Mouse (Mus musculus) heart, adult 2 months (tissue): ENCODE data around the gene Nxph3. TPM values are rescaled to one million over a fixed set of nuclear protein-coding genes. Genes with fewer than 3 reads are reported as not detected.

Experiments
- DNase-seq, 2 experiments: peaks; one replicate each; pipeline ENCODE4 v3.0.0; 2021
- H3K27ac ChIP-seq: fragments of 200-600 bp; 2 replicates; pipeline ENCODE4 v1.8.1; 2022
- H3K27me3 ChIP-seq: fragments of 200-500 bp; 2 replicates; pipeline ENCODE4 v1.6.1; 2012; ENCODE audit warnings: mild to moderate bottlenecking, low read length, inconsistent platforms, mixed read lengths; ENCODE audit not compliant: control insufficient read depth, insufficient read depth
- H3K36me3 ChIP-seq: fragments of 200-500 bp; 2 replicates; pipeline ENCODE4 v1.6.1; 2012; ENCODE audit warnings: low read length, inconsistent platforms; ENCODE audit not compliant: control insufficient read depth, insufficient read depth
- H3K4me1 ChIP-seq: fragments of 200-500 bp; 2 replicates; pipeline ENCODE4 v1.6.1; 2011; ENCODE audit warnings: low read length; ENCODE audit not compliant: control insufficient read depth, insufficient read depth
- H3K4me3 ChIP-seq: fragments of 200-600 bp; 2 replicates; pipeline ENCODE4 v1.8.1; 2022
- H3K79me2 ChIP-seq: fragments of 200-500 bp; replicated peaks from 2 replicates; pipeline ENCODE4 v1.6.1; 2012; ENCODE audit warnings: mild to moderate bottlenecking, inconsistent platforms, low read length, moderate library complexity, mixed read lengths; ENCODE audit not compliant: control insufficient read depth, insufficient read depth
- H3K9ac ChIP-seq: fragments of 200-500 bp; 2 replicates; pipeline ENCODE4 v1.6.1; 2012; ENCODE audit warnings: low read depth, mild to moderate bottlenecking, control low read depth, inconsistent platforms, low read length, mixed read lengths
- CTCF ChIP-seq: fragments of 200-600 bp; IDR thresholded peaks from 2 replicates; pipeline ENCODE4 v1.8.1; 2022; ENCODE audit warnings: antibody characterized with exemption, mild to moderate bottlenecking, moderate library complexity
- EP300 ChIP-seq: fragments of 200-500 bp; IDR thresholded peaks from 2 replicates; pipeline ENCODE4 v1.6.1; 2011; ENCODE audit warnings: low read depth, low read length, control low read depth; ENCODE audit not compliant: insufficient read depth
- POLR2A ChIP-seq: fragments of 200-500 bp; IDR thresholded peaks from 2 replicates; pipeline ENCODE4 v1.6.1; 2011; ENCODE audit warnings: mild to moderate bottlenecking, low read depth, low read length, control low read depth; ENCODE audit not compliant: insufficient read depth
- WGBS: fragments of 180-500 bp; shearing (Covaris S2); methylation state at CpG from one replicate; pipeline ENCODE4 v1.1.7; 2018; 5-methylcytosine and 5-hydroxymethylcytosine counted together
- intact Hi-C: fragments of 180-260 bp; cut with DNase I; formaldehyde crosslinking; loops from one replicate; pipeline ENCODE4 v1.15.1; 2025
- polyA plus RNA-seq: library from polyadenylated mRNA; depleted of rRNA; stranded (reverse); fragments of >200 nt; gene quantifications from 2 replicates; pipeline ENCODE4 v1.2.3, GENCODE M21; 2012
- total RNA-seq, 2 experiments: library from RNA; stranded (reverse); gene quantifications; 2 replicates each; pipeline ENCODE4 v1.2.3; 2021

Nxph3 gene
- total and polyA plus RNA-seq, 3 experiments = 0.55 to 0.73 (median 0.57) TPM

DNA sequence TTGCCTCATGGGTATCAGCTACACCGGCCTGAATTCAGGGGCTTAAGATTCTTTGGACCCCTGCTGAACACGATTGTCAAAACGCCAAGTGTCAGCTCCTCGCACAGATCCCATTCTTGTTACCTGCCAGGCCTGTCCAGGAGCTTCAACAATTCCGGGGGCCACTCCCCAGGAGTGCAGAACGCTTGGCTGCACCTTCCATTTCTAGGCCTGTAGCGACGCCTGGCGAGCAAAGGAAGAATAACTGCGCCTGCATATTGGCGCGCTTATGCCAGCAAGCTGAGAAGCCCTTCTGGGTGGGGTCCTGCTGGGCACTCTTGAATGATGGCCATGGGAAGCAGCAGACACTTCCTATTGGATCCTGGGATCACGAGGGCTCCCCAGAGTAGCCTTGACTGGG lies 7.2 kb upstream of the Nxph3 start:
- no peak overlapping the region for H3K27ac ChIP-seq
- no peaks in the 10 kb centered on the region for H3K36me3 ChIP-seq
- peak; percentile 75 to 84 for DNase-seq
- TF ChIP-seq EP300 = peak; percentile 92
- no peak for TF ChIP-seq POLR2A
- peak; percentile 91 for TF ChIP-seq CTCF
- peaks cover 5% of the 10 kb centered on the region; the same call in 1 of the 2 replicates for H3K4me1 ChIP-seq
- no peaks in the 10 kb centered on the region for H3K27me3 ChIP-seq
- H3K4me3 ChIP-seq = 0 out of 2 replicates have a peak overlapping the region, but pooled peaks have one; percentile 7
- no peak overlapping the region for H3K9ac ChIP-seq
- intact Hi-C loops = loop anchor here (1.0 to 10.0 kb wide), 5 partner anchors 123 to 477 kb away; partner anchors contain the start of genes Pdk2 and Slc35b1
- no peaks in the 10 kb centered on the region for H3K79me2 ChIP-seq
- 2% methylated on average over 13 of the region's 13 CpGs for WGBS

- H3K36me3 ChIP-seq = no peaks in the 10 kb centered on the region
- H3K4me1 ChIP-seq = peaks cover 5% of the 10 kb centered on the region; the same call in 1 of the 2 replicates
- H3K27ac ChIP-seq = no peak overlapping the region
- TF ChIP-seq CTCF (peak; percentile 97; the same call in 1 of the 2 replicates), EP300 (peak; percentile 78; the same call in 1 of the 2 replicates), POLR2A (no peak)
- peak overlapping the region; percentile 37 for H3K4me3 ChIP-seq
- intact Hi-C loops = loop anchor here (1.0 to 10.0 kb wide), 6 partner anchors 122 to 476 kb away; partner anchors contain the start of genes Pdk2 and Slc35b1
- 4% methylated on average over 27 of the region's 27 CpGs for WGBS
- H3K27me3 ChIP-seq = no peaks in the 10 kb centered on the region
- DNase-seq = peak; percentile 86 to 90
- H3K9ac ChIP-seq = no peak overlapping the region
- H3K79me2 ChIP-seq = no peaks in the 10 kb centered on the region
Observed at GRCm38 (mm10) chr11:95520456-95521072, 6.2 kb upstream of the Nxph3 start.

DNA sequence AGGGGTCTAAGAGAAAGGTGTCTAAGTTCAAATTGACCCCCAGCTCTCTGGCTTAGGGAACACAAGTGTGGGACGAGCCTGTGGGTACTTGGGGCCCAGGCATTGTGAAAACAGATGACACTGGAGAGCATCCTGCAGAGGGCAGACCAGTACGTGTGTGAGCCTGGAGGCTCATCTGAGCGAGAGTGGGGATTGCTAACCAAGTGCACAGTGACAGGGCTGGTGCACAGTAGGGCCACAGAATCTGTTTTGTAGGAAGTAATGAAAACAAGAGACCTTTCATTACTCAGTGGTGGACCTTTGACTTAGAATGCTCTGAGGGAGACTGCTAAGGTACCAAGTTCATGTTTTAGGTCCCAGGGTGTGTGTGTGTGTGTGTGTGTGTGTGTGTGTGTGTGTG lies 5.6 kb upstream of the Nxph3 start:
- intact Hi-C loops = loop anchor here (1.0 to 10.0 kb wide), 3 partner anchors 121 to 475 kb away; partner anchors contain the start of gene Pdk2
- no peak for DNase-seq
- Histone ChIP-seq H3K4me1 (peaks cover 5% of the 10 kb centered on the region; the same call in 1 of the 2 replicates), H3K4me3 (no peak overlapping the region), H3K27ac (no peak overlapping the region), H3K9ac (no peak overlapping the region), H3K27me3 (no peaks in the 10 kb centered on the region), H3K36me3 (no peaks in the 10 kb centered on the region), H3K79me2 (no peaks in the 10 kb centered on the region)
- 77% methylated on average over 3 of the region's 3 CpGs for WGBS
- TF ChIP-seq EP300 (no peak), CTCF (no peak)

- Histone ChIP-seq H3K27ac (no peak overlapping the region), H3K9ac (no peak overlapping the region), H3K79me2 (no peaks in the 10 kb centered on the region), H3K27me3 (peaks cover 1% of the 10 kb centered on the region; the same call in 1 of the 2 replicates), H3K36me3 (no peaks in the 10 kb centered on the region), H3K4me1 (peaks cover 6% of the 10 kb centered on the region; the same call in 1 of the 2 replicates), H3K4me3 (no peak overlapping the region)
- TF ChIP-seq POLR2A (no peak), EP300 (no peak), CTCF (no peak)
- intact Hi-C loops = no loop called here
- 61% methylated on average over 10 of the region's 10 CpGs for WGBS
- DNase-seq = no peak
Observed at GRCm38 (mm10) chr11:95519299-95519698, 4.9 kb upstream of the Nxph3 start.

DNA sequence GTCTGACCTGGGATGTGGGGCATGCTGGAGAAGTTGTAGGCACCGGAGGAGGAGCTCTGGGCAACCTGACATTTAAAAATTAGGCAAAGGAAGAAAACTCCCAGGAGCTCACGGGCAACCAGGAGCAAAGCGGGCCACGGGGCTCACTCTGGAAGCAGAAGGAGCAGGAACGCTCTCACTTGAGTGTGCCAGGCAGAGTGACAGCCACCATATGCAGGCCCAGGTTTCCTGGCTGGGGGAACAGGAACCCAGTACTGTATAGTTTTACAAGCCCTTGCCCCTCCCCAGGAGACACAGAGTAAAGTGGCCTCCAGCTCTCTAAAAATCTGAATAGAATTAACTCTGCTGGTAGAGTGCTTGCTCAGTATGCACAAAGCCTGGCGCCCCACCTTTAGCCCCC lies 2.8 kb upstream of the Nxph3 start:
- Histone ChIP-seq H3K4me1 (peaks cover 6% of the 10 kb centered on the region; the same call in 1 of the 2 replicates), H3K36me3 (no peaks in the 10 kb centered on the region), H3K4me3 (no peak overlapping the region), H3K9ac (no peak overlapping the region), H3K79me2 (no peaks in the 10 kb centered on the region), H3K27ac (no peak overlapping the region), H3K27me3 (peaks cover 5% of the 10 kb centered on the region)
- WGBS = 79% methylated on average over 6 of the region's 6 CpGs
- TF ChIP-seq EP300 (no peak), POLR2A (no peak), CTCF (no peak)
- no peak for DNase-seq
- intact Hi-C loops = no loop called here

DNA sequence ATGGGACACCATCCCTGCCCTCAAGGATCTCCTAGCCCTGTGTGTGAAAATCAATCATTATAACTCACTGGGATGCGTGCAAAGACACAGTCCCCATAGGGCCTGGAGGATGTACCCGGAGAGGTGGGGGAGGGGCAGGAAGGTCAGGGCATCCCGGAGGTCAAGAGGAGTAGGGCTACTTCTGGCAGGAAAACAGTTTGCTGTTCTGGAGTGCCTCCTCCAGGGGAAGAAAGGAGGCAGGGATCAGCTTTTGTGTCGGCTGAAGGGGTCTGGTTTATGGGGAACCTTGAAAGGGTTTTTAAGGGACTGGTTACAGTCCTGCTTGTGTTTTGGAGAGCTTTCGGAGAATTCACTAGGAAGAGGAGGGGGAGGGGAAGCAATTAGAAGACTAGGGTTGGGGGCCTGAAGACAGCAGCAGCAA lies 2.1 kb upstream of the Nxph3 start:
- H3K4me1 ChIP-seq = peaks cover 6% of the 10 kb centered on the region; the same call in 1 of the 2 replicates
- TF ChIP-seq EP300 = no peak
- no peak for TF ChIP-seq POLR2A
- no peak for TF ChIP-seq CTCF
- H3K79me2 ChIP-seq = no peaks in the 10 kb centered on the region
- H3K9ac ChIP-seq = no peak overlapping the region
- peaks cover 5% of the 10 kb centered on the region for H3K27me3 ChIP-seq
- no peak for DNase-seq
- no peak overlapping the region for H3K4me3 ChIP-seq
- no peak overlapping the region for H3K27ac ChIP-seq
- H3K36me3 ChIP-seq = no peaks in the 10 kb centered on the region
- intact Hi-C loops = no loop called here
- WGBS = 22% methylated on average over 5 of the region's 5 CpGs
